Mouse (Mus musculus): ENCODE data around the gene Srcin1.

The Srcin1 gene

DNA sequence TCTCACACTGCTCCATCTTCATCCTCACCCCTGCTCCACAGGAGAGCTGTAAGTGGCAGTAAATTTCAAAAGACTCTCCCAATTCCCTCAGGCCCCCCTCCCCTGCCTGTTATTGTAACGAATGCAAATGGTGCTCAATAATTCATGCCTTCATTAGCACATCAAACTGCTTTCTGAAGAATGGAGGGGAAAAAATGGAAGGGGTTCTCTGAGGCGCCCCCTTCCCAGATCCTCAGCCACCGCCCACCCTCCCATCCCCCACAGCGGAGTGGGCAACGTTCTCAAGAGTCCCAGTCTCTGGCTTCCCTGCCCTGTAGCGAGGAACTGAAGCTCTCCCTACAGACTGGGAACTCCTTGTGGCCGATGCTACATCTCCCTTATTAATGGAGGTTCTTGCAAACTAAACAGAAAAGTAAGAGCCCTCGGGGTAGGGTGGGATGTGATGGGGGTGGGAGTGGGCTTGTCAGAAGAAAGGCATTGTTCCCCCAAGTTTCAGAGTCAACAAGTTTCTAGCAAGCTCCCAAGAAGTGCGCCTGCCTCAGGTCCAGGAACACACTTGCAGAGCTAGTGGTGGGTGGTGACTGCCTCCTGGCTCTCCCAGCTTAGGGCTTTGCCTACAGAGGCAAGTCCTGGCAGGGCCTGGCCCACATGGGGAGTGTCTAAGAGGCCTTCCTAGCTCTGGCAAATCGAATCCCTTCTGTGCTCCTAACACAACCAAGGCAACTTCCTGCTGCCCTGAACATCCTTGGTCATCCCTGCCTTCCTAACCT, 3.3 kb upstream of the Srcin1 start:
- DNase-seq (ENCODE audit: inconsistent age in 2 of 2, low spot score in 1 of 2) = no peak

DNA sequence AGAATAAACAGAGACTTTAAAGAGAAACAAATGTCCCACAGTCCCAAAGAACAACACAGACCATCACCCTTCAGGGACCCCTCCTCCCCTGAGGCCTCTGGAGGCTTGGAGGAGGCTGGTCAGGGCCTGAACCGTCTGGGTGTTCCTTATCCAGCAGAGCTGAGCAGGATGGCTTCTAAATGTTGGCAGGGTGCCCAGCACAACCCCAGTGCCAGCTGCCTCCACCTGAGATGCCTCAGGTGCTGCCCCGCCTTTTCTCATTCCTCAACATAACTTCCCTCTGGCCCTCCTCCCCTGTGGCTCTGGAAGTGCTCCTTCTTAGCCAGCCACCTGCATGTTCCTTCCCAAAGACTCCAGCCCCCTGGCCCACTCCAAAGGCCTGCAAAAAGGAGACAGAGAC, 2.3 kb upstream of the Srcin1 start:
- no peak for DNase-seq (ENCODE audit: inconsistent age in 2 of 2, low spot score in 1 of 2)

DNA sequence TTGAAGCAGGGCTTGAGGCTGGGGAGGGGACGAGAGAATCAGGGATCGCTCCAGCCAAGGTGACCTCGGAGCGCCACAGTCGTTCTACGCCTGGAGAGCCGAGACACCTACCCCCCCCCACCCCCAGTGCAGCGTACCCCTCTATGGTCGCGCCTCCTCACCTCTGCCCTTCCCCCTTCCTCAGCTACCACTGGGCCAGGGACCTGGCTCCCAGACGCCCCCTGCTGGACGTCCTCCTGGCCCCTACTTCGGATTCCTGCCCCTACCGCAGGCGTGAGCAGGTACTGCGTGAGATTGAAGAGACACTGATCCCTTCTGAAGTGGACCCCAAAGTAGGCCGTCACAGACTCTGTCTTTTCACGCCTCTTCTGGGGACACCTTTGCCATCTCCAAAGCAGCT, 348 bp downstream of the Srcin1 start:
- peak; percentile 81 to 93 for DNase-seq (ENCODE audit: inconsistent age in 2 of 2, low spot score in 1 of 2)

DNA sequence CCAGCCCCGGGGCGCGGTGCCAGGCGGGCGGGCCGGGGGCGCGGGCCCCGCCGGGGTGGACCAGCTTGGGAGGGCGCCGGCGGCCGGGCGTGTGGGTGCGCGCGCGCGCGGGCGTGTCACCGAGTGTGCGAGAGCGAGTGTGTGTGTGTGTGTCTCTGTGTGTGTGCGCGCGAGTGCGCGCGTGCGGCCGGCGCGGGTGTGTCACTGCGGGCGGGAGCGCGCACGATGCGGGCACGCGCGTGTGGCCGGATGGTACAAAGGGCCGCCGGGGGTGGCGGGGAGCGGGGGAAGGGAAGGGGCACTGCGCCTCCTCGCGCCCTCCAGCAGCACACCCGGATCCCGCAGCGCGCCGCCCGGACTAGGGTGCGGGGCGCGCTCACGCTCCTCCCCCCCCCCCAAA, 911 bp downstream of the Srcin1 start:
- peak; percentile 69 to 83 for DNase-seq (ENCODE audit: inconsistent age in 2 of 2, low spot score in 1 of 2)

DNA sequence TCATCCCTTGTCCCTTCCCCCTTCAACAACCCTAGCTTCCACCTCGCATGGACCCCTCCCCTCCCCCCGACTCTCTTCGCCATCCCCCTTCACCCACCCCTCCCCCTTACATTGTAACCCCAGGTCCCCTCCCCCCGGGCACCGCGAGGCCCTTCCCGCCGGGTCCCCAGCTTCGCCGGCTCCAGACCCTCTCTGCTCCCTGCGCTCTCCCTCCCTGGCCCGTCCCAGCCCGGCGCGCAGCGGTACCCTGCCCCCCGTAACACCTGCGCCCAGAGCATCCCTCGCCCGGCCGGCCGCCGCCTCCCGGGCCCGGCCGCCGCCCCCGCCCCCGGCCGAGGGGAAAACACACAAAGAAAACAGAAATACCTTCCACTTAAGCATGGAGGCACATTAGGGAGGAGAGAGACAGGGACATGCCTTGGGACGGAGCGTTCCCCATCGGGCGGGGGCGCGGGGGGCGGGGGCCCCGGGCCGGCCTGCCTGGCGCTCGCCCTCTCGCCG, 1.4 kb downstream of the Srcin1 start:
- no peak for DNase-seq (ENCODE audit: inconsistent age in 2 of 2, low spot score in 1 of 2)

DNA sequence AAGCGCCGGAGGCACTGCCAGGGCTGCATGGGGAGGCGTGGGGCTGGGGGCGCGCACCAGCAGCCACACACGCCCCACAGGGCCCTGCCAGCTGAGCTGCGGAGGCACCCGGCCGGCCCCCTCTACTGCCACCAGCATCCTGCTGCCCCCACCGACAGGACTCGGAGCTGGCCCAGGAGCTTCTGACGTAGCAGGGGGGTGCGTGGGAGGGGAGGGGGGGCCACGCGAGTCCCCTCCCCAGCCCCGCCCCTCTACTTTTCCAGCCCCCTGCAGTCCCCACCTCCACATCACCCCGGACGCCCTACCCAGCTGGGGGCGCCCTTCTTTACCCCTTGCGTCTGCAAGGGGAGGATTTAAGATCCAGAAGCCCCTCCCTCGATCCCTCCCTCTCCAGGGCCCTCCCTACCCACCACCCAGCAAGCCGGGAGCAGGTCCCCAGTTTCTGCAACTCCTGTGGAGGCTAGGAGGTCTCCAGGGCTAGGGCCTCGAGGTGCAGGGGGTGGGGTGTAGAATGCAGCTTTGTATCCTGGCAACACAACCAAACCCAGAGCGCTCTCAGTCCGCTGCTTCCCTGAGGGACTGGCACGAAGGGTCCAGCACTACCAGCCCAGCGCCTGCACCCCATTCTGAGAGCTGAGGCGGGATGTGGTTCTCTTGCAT, 2.0 kb downstream of the Srcin1 start:
- DNase-seq (ENCODE audit: inconsistent age in 2 of 2, low spot score in 1 of 2) = no peak

DNA sequence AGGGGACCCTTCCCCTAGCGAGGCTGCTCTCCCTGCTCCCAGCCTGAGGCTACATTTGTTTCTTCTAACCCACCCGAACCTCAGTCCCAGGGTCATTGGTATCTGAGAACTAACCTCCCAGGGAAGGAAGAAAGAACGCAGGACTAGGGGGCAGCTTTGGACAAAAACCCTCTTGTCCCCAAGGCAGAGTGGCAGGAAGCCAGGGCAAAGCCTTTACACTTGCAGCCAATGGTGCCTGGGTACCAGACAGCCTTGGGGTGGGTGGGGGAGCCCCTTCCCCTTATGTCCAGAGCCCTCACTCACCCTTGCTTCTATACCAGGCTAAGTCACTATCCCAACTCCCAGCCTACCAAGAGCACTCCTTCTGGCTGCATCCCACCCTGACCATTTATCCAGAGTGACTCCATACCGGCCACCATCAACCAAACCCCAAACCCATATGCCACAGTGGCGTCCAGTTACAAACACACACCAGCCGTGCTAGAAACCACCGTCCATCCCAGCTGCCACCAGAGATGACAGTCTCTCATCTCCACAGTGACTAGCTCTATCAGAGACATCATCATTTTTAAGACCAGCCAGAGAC, 3.0 kb downstream of the Srcin1 start:
- DNase-seq (ENCODE audit: inconsistent age in 2 of 2, low spot score in 1 of 2) = peak in 1 of 2 experiments; percentile 26

DNA sequence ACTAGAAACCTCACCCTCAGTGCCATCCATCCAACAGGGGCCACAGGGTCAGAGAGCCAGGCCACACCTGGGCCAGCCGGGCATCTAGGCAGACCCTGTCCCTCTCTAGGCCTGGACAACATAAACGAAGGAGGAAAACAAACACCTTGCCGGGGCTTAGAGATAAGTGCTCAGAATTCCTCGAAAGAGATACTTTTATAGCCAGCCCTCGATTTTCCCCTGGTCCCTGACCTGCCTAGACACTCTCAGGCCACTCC, 4.0 kb downstream of the Srcin1 start:
- peak in 1 of 2 experiments; percentile 20 for DNase-seq (ENCODE audit: inconsistent age in 2 of 2, low spot score in 1 of 2)

DNA sequence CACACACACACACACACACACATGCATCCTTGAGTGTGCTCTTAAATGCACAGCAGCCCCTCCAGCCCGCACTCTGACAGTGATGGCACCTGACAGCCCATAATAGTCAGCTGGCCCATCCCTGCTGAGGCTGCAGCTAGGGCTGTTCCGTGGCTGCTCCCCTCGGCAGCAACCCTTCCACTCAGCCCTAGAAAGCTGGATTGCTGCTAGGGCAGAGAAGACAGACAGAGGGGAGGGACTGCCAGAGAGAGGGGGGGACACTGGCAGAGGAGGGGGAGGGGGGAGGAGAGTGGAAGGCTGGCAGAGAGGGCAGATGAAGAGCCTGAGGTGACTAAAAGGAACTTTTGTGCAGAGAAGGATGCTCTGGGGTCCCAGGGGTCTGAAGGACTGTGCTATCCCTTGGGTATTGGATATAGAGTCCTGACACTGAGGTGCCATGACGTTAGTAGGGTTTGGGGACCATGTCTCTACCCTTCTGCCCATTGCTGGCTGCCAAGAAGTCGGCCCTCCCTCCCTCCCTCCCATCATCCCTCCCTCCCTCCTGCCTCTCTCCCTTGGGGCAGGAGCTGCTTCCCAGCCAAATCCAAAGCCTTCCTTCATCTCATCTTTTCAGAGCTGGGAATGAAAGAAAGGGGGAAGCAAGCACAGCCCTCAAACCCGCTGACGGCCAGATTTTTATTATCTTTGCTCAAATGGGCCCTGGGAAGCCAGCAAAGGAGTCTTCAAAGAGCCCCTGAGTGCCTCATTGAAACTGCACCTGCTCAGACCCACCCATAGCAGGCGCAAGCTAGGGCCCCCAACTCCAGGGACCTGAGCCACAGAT, 4.5 kb downstream of the Srcin1 start:
- DNase-seq (ENCODE audit: inconsistent age in 2 of 2, low spot score in 1 of 2) = peak in 1 of 2 experiments; percentile 28

DNA sequence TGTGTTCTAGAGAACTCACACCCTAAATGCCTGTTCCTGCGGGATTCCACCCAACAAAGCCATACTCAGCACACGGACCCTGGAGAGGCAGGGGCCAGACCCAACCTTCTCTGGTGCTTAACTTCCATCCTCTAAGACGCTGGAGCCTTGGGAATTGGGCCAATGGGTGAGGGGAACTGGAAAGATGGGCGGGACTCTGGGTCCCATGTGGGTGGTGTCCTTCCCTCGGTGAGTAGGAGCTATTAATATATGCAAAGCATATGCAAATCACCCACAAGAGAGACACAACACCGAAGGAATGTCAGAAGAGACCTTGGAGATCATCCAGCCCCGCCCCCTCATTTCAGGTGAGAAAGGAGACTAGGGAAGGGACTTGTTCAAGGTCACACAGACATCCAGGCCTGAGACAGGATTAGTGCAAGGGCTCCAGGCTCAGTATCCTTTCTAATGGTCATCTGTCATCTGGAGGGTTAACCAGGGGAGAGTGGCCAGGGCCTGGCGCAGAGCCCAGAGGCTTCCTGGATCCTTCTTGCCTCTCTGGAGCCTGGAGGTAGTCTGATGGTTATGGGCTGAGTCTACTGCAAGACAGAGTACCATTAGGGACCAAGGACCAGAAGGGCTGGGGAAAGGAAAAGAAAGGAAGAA, 5.4 kb downstream of the Srcin1 start:
- peak in 1 of 2 experiments; percentile 77 for DNase-seq (ENCODE audit: inconsistent age in 2 of 2, low spot score in 1 of 2)

DNA sequence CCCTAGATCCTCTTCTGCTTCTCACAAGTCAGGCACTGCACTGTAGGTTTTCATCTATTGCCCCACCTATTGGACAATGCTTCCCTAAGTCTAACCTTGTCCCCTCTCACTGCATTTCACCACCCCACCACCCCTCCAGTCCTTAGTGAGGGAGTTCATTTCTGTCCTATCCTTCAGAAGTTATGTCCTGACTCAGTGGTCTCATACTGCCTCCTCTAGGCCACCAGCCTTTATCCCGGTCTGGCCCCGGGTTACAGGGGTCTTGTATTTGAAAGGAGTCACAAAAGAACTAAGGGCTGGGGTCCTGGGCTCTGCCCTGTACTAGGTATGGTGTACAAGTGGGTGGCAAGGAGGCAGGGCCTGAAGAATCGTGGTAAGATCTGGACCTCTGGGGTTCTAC, 6.2 kb downstream of the Srcin1 start:
- DNase-seq (ENCODE audit: inconsistent age in 2 of 2, low spot score in 1 of 2) = no peak

DNA sequence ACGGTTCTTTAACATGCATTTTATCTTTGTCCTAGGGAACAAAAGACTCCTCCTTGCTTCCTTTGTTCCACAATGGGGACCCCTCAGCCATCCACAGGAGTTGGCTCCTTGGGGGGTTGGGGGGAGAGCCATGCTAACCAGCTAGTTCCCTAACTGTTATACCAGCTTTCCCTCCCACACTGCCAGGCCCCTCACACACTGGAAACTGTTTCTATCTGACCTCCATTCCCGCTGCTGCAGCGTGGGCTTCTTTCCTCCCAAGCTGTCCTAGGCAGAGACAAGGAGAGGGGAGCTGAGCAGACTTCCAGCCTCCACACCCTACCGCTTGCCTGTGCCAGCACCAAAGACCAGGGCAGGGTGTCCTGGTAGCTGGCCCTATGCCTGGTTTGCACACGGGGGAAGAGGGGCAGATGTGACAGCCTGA, 6.7 kb downstream of the Srcin1 start:
- DNase-seq (ENCODE audit: inconsistent age in 2 of 2, low spot score in 1 of 2) = peak in 1 of 2 experiments; percentile 29

DNA sequence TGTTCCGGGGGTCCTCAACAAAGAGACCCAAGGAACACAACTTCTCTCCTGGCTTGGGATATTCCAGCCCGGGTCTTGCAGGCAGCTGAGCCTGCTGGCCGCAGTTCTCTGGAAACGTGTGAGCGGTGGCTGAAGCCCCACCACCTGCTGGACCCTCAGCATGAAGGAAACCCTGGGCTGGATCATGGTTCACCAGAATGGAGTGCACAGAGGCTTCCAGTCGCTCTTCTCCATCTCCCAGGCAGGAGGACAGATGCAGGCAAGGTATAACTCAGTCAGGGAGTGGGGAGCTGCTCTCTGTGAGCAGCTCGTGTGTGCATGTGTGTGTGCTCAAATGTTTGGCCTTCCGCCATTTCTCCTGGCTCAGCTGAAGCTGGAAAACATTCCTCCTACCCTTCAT, 7.3 kb downstream of the Srcin1 start:
- peak; percentile 75 to 84 for DNase-seq (ENCODE audit: inconsistent age in 2 of 2, low spot score in 1 of 2)

DNA sequence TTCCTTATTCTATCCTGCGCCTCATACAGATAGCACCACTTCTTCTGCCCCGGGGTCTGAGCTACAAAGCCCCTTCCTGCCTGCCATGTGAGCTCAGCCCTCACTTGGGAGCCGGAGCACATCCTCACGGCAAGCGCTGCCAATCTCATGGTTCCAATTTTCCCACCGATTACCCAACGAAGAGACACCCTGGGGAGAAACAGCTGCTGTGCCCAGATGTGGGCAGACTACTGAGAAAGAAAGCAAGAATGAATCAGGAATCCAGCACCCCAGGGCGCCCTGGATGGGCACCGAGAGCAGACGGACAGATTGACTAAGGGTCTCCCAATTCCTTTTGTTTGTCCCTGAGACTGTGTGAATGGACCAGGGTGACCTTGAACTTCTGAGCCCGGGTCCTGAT, 8.5 kb downstream of the Srcin1 start:
- no peak for DNase-seq (ENCODE audit: inconsistent age in 2 of 2, low spot score in 1 of 2)

DNA sequence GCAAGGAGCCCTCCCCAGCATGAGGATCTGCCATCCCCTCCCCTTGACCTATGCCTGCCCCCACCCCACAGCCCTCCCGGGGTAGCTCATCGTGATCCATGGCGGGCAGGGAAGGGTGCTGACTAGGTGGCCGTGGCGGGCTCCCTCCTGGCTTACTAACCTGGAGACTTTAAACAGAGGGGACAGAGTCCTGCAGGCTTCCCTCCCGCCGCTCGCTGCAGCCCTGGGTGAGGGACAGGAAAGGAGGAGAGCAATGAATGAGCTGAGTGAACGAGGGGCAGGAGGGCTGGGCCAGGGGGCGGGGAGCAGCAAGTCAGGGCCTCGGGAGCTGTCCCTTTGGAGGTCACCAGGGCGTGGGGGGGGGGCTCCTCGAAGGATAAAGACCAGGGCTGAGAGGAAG, 9.4 kb downstream of the Srcin1 start:
- no peak for DNase-seq (ENCODE audit: inconsistent age in 2 of 2, low spot score in 1 of 2)

DNA sequence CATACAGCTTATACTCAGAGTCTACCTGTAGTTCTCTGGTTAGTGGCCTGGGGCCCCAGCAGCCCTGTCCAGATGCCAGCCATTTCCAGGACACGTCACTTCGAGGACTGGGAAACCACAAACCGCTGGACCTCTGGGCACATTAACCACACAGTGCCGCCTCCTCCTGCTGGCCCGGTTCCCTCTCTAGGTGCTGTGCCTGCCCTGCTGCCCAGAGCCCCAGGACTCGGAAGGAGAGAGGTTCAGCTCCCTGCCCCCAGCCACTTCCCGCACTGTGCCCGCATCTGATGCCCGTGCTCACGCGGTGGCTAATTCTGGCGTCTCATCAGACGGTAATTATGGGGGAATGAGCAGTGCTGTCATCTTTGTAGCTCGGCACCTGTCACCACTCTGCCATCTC, 12.3 kb downstream of the Srcin1 start:
- DNase-seq (ENCODE audit: inconsistent age in 2 of 2, low spot score in 1 of 2) = peak; percentile 61 to 68

DNA sequence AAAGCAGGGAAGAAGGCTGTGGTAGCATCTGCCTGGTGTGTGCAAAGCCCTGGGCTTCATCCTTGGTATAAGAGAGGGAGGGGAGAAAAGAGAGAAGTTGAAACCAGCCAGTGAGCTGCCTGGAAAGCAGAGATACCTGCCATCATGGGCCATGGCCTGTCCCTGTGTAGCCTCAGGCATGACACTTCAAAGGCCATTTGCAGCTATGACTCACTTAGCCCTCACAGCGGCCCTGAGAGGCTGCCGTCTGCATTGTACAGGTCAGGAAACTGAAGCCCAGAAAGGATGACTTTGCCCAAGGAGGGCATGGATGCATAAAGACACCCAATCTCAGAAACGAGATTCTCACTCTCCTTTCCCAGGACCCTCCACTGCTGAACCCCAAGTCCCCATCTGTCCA, 13.4 kb downstream of the Srcin1 start:
- DNase-seq (ENCODE audit: inconsistent age in 2 of 2, low spot score in 1 of 2) = peak; percentile 87 to 94

DNA sequence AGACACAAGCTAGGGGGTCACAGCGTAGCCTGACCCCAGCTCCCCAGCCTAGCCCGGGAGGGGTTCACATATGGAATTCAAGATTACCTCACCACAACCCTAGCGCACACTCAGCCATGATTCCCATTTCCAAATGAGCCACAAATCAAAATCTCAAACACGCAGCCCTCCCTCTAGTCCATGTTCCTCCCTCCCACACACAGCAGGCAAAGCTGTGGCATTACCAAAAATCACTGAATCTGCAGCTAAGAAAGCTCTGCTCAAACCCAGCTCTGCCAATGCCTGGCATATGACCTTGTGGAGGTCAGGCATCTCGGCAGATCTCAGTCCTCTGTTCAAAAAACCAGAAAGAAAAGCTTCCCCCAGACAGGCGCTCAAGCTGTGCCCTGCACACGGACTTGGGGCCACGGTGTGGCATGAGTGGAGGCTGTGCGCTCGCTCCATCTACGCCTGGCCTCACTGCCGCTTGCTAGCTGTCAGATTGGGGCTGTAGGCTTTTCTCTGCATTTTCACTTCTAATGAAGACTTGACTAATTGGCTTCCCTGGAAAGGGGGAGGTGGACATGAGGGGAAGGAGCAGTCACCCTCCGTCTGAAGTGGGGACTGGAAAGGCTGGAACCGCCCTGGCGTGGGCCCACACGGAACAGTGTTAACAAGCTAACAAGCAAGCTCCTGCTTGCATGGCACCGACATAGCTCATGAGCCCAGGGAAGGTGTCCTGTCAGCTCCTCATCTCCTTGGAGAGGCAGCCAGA, 15.6 kb downstream of the Srcin1 start:
- no peak for DNase-seq (ENCODE audit: inconsistent age in 2 of 2, low spot score in 1 of 2)

DNA sequence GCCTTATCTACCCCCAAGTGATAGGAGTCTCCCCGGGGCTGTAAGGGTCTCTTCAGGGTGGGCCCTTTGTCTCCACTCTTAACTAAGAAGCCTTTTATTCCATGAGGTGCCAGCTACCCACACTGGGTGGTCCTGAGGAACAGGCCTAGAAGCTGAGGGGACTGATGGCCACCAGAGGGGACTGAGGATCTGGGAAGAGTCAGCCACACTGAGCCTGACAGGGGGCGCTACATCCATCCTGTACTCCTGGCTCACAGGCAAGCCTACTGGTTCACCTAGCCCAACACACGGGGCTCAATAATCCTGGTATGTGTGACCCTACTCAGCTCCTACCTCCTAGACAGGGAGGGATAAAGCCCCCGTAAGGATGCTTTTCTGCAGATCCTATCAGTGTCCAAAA, 16.4 kb downstream of the Srcin1 start:
- DNase-seq (ENCODE audit: inconsistent age in 2 of 2, low spot score in 1 of 2) = no peak

DNA sequence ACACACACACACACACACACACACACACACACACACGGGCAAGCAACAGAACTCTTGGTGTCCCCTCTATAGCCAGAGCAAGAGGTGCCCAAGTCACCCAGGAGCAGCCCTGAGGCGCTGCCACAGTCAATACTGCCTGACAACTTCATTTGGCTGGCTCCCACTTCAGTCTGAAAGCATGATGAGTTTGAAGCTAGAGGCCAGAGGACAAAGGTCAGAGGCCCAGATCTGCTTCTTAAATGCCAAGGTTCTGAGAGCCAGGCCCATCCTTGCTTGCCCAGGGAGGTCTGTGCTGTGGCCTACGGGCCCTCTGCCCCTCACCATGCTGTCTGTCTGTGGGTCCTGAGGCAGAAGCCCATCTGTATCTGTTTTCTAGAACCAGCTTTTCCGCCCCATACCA, 18.1 kb downstream of the Srcin1 start:
- DNase-seq (ENCODE audit: inconsistent age in 2 of 2, low spot score in 1 of 2) = peak in 1 of 2 experiments; percentile 66

Data from adrenal gland, adult (tissue).